Mouse (Mus musculus) cerebral cortex, adult 2 months (tissue): ENCODE results near the gene Ppm1n.

Experiments
- WGBS: fragments of 180-500 bp; shearing (Covaris S2); methylation state at CpG from one replicate; pipeline ENCODE4 v1.1.7; 2018; 5-methylcytosine and 5-hydroxymethylcytosine counted together

Ppm1n gene

GRCm38 (mm10) chr7:19245083-19245482 lies 34.8 kb downstream of the Ppm1n start:
- WGBS, result 79% methylated on average over 3 of the region's 3 CpGs

- 23% methylated on average over 5 of the region's 5 CpGs for WGBS
Observed at GRCm38 (mm10) chr7:19243858-19244257, 36.0 kb downstream of the Ppm1n start.

- 93% methylated on average over 1 of the region's 1 CpGs for WGBS
Observed at GRCm38 (mm10) chr7:19242005-19242404, 37.9 kb downstream of the Ppm1n start.

- WGBS, result 56% methylated on average over 8 of the region's 8 CpGs
Observed at GRCm38 (mm10) chr7:19240905-19241463, 38.9 kb downstream of the Ppm1n start.

GRCm38 (mm10) chr7:19239986-19240385 lies 39.9 kb downstream of the Ppm1n start:
- WGBS, result 58% methylated on average over 4 of the region's 4 CpGs

GRCm38 (mm10) chr7:19239423-19239822 lies 40.4 kb downstream of the Ppm1n start:
- WGBS, result 0% methylated on average over 1 of the region's 1 CpGs

GRCm38 (mm10) chr7:19238344-19238743 lies 41.5 kb downstream of the Ppm1n start:
- WGBS, result 95% methylated on average over 4 of the region's 4 CpGs

- WGBS, result 73% methylated on average over 2 of the region's 2 CpGs
Observed at GRCm38 (mm10) chr7:19236411-19236810, 43.5 kb downstream of the Ppm1n start.

GRCm38 (mm10) chr7:19235092-19235671 lies 44.7 kb downstream of the Ppm1n start:
- whole genome bisulfite sequencing, result 95% methylated on average over 2 of the region's 2 CpGs

GRCm38 (mm10) chr7:19234652-19235051 lies 45.2 kb downstream of the Ppm1n start:
- 88% methylated on average over 5 of the region's 5 CpGs for WGBS

- WGBS, result 83% methylated on average over 3 of the region's 3 CpGs
Observed at GRCm38 (mm10) chr7:19231849-19232248, 48.0 kb downstream of the Ppm1n start.

- 95% methylated on average over 5 of the region's 5 CpGs for WGBS
Observed at GRCm38 (mm10) chr7:19230899-19231298, 49.0 kb downstream of the Ppm1n start.

GRCm38 (mm10) chr7:19230041-19230580 lies 49.8 kb downstream of the Ppm1n start:
- whole genome bisulfite sequencing, result 84% methylated on average over 2 of the region's 2 CpGs

GRCm38 (mm10) chr7:19229404-19229803 lies 50.5 kb downstream of the Ppm1n start:
- 24% methylated on average over 5 of the region's 5 CpGs for WGBS

GRCm38 (mm10) chr7:19228793-19229148 lies 51.1 kb downstream of the Ppm1n start:
- 0% methylated on average over 14 of the region's 14 CpGs for WGBS

- under 1% methylated on average over 91 of the region's 91 CpGs for WGBS
Observed at GRCm38 (mm10) chr7:19227883-19228792, 51.7 kb downstream of the Ppm1n start, which contains the start of gene Opa3. TSS of gene Opa3 (plus strand) at chr7:19228334.

- 16% methylated on average over 20 of the region's 20 CpGs for WGBS
Observed at GRCm38 (mm10) chr7:19226817-19227797, 52.8 kb downstream of the Ppm1n start.
